Mouse (Mus musculus) kidney, adult 2 months (tissue): Measurements from ENCODE around the gene Pex3.

Experiments used
- CTCF ChIP-seq: fragments of 200-500 bp; conservative IDR thresholded peaks from 2 replicates; pipeline ENCODE4 v1.5.1; 2011; ENCODE audit warnings: low read depth, mild to moderate bottlenecking, control low read depth, low read length, moderate library complexity, mixed read lengths; ENCODE audit not compliant: insufficient read depth, insufficient read length
- POLR2A ChIP-seq: fragments of 200-500 bp; IDR thresholded peaks from one replicate; pipeline ENCODE4 v1.6.1; 2011; ENCODE audit warnings: low read depth, low read length, control low read depth

GRCm38 (mm10) chr10:13577123-13577522 lies 24.2 kb upstream of the Pex3 start:
- TF ChIP-seq POLR2A (no peak), CTCF (no peak)
